Mouse (Mus musculus) kidney, postnatal 25 days (tissue): Measurements from ENCODE around the gene 4930402F06Rik.
A peak's percentile ranks its signal among the peaks of the same experiment; 100 is the strongest.

Experiments
- DNase-seq, 2 experiments: peaks; one replicate each; pipeline ENCODE4 v3.0.0; 2021; ENCODE audit warnings: mixed read lengths in 2 of 2

Gene 4930402F06Rik

GRCm38 (mm10) chr2:35338036-35338435, 58.9 kb downstream of the 4930402F06Rik start:
- no peak for DNase-seq

GRCm38 (mm10) chr2:35337419-35337818, 59.6 kb downstream of the 4930402F06Rik start:
- DNase-seq = peak; percentile 17 to 45

GRCm38 (mm10) chr2:35336388-35337280, 60.3 kb downstream of the 4930402F06Rik start, which contains the start of gene Stom:
Gene Stom (minus strand): TSS chr2:35336976.
- DNase-seq = peak; percentile 100

GRCm38 (mm10) chr2:35335620-35336019, 61.4 kb downstream of the 4930402F06Rik start:
- no peak for DNase-seq

- no peak for DNase-seq
These were observed 63.3 kb downstream of the 4930402F06Rik start for GRCm38 (mm10) chr2:35333670-35334069.

GRCm38 (mm10) chr2:35331205-35331604, 65.8 kb downstream of the 4930402F06Rik start:
- no peak for DNase-seq

- no peak for DNase-seq
These were observed 67.9 kb downstream of the 4930402F06Rik start for GRCm38 (mm10) chr2:35329061-35329460.

GRCm38 (mm10) chr2:35328064-35328792, 68.7 kb downstream of the 4930402F06Rik start:
- no peak for DNase-seq

- DNase-seq = no peak
These were observed 69.4 kb downstream of the 4930402F06Rik start for GRCm38 (mm10) chr2:35327583-35327982.

GRCm38 (mm10) chr2:35326931-35327330, 70.0 kb downstream of the 4930402F06Rik start:
- DNase-seq = no peak

GRCm38 (mm10) chr2:35325930-35326329, 71.0 kb downstream of the 4930402F06Rik start:
- DNase-seq = no peak
